Mouse (Mus musculus) embryonic facial prominence, embryonic 11.5 days (tissue): ENCODE results near the gene Gm12184. TPM values are rescaled to one million over a fixed set of nuclear protein-coding genes. Genes with fewer than 3 reads are reported as not detected.
A peak's percentile ranks its signal among the peaks of the same experiment; 100 is the strongest.

Experiments used
- ATAC-seq: fragments of 200-750 bp; cut with Nextera tagmentation; replicated peaks from 2 replicates; pipeline ENCODE4 v1.8.0; 2017; ENCODE audit warnings: low read depth; ENCODE audit not compliant: insufficient number of reproducible peaks, low FRiP score, low TSS enrichment
- DNase-seq: peaks from one replicate; pipeline ENCODE4 v3.0.0-alpha.2; 2015; ENCODE audit warnings: low spot score
- H3K27ac ChIP-seq: fragments of 300-500 bp; sonication (generic); replicated peaks from 2 replicates; pipeline ENCODE4 v1.5.1; 2014; ENCODE audit warnings: mild to moderate bottlenecking, low read depth, low read length, control low read depth
- H3K27me3 ChIP-seq: fragments of 300-500 bp; sonication (generic); 2 replicates; pipeline ENCODE4 v1.6.1; 2014; ENCODE audit warnings: mild to moderate bottlenecking, low read length, moderate library complexity, mixed read lengths; ENCODE audit not compliant: control insufficient read depth, insufficient read depth
- H3K36me3 ChIP-seq: fragments of 300-500 bp; sonication (generic); replicated peaks from 2 replicates; pipeline ENCODE4 v1.6.1; 2014; ENCODE audit warnings: low read depth, mild to moderate bottlenecking, low read length, moderate library complexity, mixed read lengths; ENCODE audit not compliant: control insufficient read depth, insufficient read depth
- H3K4me1 ChIP-seq: fragments of 300-500 bp; sonication (generic); 2 replicates; pipeline ENCODE4 v1.6.1; 2014; ENCODE audit warnings: low read length, mixed read lengths; ENCODE audit not compliant: control insufficient read depth, insufficient read depth
- H3K4me2 ChIP-seq: fragments of 300-500 bp; sonication (generic); 2 replicates; pipeline ENCODE4 v1.6.1; 2014; ENCODE audit warnings: low read depth, mild to moderate bottlenecking, control low read depth, low read length, moderate library complexity
- H3K4me3 ChIP-seq: fragments of 300-500 bp; sonication (generic); 2 replicates; pipeline ENCODE4 v1.5.1; 2014; ENCODE audit warnings: low read depth, low read length, control low read depth
- H3K9ac ChIP-seq: fragments of 300-500 bp; sonication (generic); replicated peaks from 2 replicates; pipeline ENCODE4 v1.6.1; 2014; ENCODE audit warnings: mild to moderate bottlenecking, control low read depth, low read length
- H3K9me3 ChIP-seq: fragments of 300-500 bp; sonication (generic); replicated peaks from 2 replicates; pipeline ENCODE4 v1.6.1; 2016; ENCODE audit warnings: mild to moderate bottlenecking, low read length, inconsistent platforms, mixed read lengths; ENCODE audit not compliant: control insufficient read depth
- WGBS: fragments of 180-500 bp; shearing (Covaris S2); extraction: QIAGEN DNeasy Blood & Tissue Kit; methylation state at CpG from one replicate; pipeline ENCODE4 v1.1.7; 2014; 5-methylcytosine and 5-hydroxymethylcytosine counted together
- polyA plus RNA-seq: library from polyadenylated mRNA; unstranded; fragments of >200 nt; fragmentation: Nextera tagmentation; extraction: Ambion mirVana; gene quantifications from 2 replicates; pipeline ENCODE4 v1.2.1, GENCODE M21; 2014

Gene Gm12184
- polyA plus RNA-seq, 1 experiment from 2014 or later = 14.0 TPM

GRCm38 (mm10) chr11:48799921-48800701 lies 26.3 kb downstream of the Gm12184 start, which contains the start of gene Rack1:
TSS of gene Rack1 (plus strand) at chr11:48800332.
- peaks cover 17% of the 10 kb centered on the region for H3K36me3 ChIP-seq
- DNase-seq = peak; percentile 95
- under 1% methylated on average over 47 of the region's 47 CpGs for WGBS
- H3K27me3 ChIP-seq = no peaks in the 10 kb centered on the region
- peak; percentile 79 for ATAC-seq
- no peaks in the 10 kb centered on the region for H3K9me3 ChIP-seq
- H3K4me2 ChIP-seq = peak within 1 kb of the TSS; percentile 85
- peak within 1 kb of the TSS; percentile 93 for H3K27ac ChIP-seq
- peak within 1 kb of the TSS; percentile 91 for H3K9ac ChIP-seq
- H3K4me3 ChIP-seq = peak within 1 kb of the TSS; percentile 86
- no peaks in the 10 kb centered on the region; the same call in 1 of the 2 replicates for H3K4me1 ChIP-seq

DNA sequence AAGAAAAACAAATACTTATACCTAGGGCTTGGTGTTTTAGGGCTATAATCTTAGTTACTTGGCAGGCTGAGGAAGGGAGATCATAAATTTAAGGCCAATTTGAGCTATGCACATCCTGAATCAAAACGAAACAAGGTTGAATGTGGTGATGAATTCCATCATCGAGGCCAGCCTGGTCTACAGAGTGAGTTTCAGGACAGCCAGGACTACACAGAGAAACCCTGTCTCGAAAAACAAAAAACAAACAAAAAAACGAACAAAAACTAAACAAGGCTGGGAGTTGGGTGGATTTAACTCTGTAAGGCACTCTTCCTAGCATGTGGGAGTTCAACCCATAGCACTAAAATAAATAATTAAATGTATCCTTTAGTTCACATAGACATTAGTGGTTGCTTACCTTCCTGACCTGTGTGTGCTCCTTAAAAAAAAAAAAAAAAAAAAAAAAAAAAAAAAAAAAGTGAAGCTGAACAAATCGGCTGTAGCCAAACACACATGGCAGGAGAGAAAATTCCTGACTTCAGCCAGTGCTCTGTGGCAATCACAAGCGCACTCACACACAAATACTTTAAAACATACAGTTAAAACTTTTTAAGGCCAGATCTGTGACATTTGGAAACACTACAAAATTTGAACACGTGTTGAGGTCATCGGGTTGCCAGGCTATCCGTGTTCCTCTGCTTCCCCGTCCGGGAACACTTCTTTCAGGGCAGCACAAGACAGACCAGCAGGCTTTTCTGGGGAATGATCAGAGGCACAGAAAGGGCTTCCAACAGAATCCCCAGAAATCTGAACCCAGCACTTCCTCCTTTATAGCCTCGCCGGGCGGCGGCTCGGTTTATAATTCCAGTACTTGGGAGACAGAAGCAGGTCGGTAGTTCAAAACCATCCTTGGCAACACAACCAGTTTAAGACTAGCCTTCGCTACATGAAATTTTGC lies 27.2 kb downstream of the Gm12184 start:
- 8% methylated on average over 18 of the region's 18 CpGs for WGBS
- peak overlapping the region; percentile 91 for H3K9ac ChIP-seq
- peak overlapping the region; percentile 85 for H3K4me2 ChIP-seq
- no peaks in the 10 kb centered on the region for H3K27me3 ChIP-seq
- peak overlapping the region; percentile 93 for H3K27ac ChIP-seq
- ATAC-seq (peak; percentile 27; the same call in 1 of the 2 replicates), DNase-seq (no peak)
- peak overlapping the region; percentile 86 for H3K4me3 ChIP-seq
- H3K4me1 ChIP-seq = no peaks in the 10 kb centered on the region; the same call in 1 of the 2 replicates
- H3K9me3 ChIP-seq = no peaks in the 10 kb centered on the region
- peaks cover 13% of the 10 kb centered on the region for H3K36me3 ChIP-seq

GRCm38 (mm10) chr11:48798308-48798707 lies 28.1 kb downstream of the Gm12184 start:
- Histone ChIP-seq H3K9me3 (no peaks in the 10 kb centered on the region), H3K4me3 (no peak overlapping the region), H3K4me1 (no peaks in the 10 kb centered on the region; the same call in 1 of the 2 replicates), H3K36me3 (peaks cover 6% of the 10 kb centered on the region; the same call in 1 of the 2 replicates), H3K27me3 (no peaks in the 10 kb centered on the region), H3K27ac (no peak overlapping the region), H3K4me2 (peak overlapping the region; percentile 85; the same call in 1 of the 2 replicates), H3K9ac (no peak overlapping the region)
- ATAC-seq (no peak), DNase-seq (no peak)
- whole genome bisulfite sequencing = 83% methylated on average over 7 of the region's 7 CpGs

DNA sequence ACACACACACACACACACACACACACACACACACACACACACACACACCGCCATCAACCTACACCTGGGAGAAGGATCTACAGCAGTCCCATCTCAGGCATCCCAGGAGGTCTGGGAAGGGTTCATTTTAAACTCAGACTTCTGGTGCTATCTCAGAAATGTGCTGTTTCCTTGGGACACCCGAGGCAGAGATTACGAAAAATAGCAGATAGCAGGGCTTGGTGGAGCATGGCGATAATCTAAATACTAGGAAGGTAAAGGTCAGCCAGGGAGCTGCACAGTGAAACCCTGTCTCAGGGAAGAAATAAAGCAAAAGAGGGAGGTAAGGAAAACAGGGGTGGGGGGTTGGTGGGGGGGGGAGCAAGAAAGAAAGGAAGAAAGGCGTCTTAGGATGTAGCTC lies 29.2 kb downstream of the Gm12184 start:
- no peak overlapping the region for H3K4me2 ChIP-seq
- 91% methylated on average over 5 of the region's 5 CpGs for WGBS
- no peak for DNase-seq

DNA sequence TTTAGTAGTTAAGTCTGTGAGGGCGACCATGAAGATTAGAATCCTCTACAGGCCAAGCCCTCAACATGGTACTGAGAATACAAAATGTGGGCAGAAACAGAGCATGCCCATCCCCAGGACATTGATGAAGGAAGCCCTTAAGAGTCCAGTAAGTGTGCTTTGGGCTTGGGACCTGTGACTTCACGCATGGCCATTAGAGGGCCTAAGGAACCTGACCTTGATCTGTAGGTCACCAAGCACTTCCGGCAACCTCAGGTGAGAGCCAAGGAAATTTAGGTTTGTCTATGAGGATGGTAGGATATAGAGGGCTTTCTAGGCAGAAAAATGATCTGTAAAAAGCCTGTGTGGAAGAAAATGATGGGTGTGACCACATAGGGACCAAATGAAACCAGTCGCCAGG lies 30.2 kb downstream of the Gm12184 start:
- 77% methylated on average over 4 of the region's 4 CpGs for WGBS
- Histone ChIP-seq H3K9ac (no peak overlapping the region), H3K36me3 (no peaks in the 10 kb centered on the region), H3K4me3 (no peak overlapping the region), H3K27ac (no peak overlapping the region), H3K4me2 (no peak overlapping the region), H3K9me3 (no peaks in the 10 kb centered on the region), H3K27me3 (no peaks in the 10 kb centered on the region), H3K4me1 (no peaks in the 10 kb centered on the region)
- ATAC-seq (no peak), DNase-seq (no peak)

More for the DNA sequence above, 29.2 kb downstream of the Gm12184 start:
- Histone ChIP-seq H3K27ac (no peak overlapping the region), H3K27me3 (no peaks in the 10 kb centered on the region), H3K36me3 (no peaks in the 10 kb centered on the region), H3K9ac (no peak overlapping the region), H3K4me1 (no peaks in the 10 kb centered on the region; the same call in 1 of the 2 replicates), H3K9me3 (no peaks in the 10 kb centered on the region), H3K4me3 (no peak overlapping the region)
- no peak for ATAC-seq

DNA sequence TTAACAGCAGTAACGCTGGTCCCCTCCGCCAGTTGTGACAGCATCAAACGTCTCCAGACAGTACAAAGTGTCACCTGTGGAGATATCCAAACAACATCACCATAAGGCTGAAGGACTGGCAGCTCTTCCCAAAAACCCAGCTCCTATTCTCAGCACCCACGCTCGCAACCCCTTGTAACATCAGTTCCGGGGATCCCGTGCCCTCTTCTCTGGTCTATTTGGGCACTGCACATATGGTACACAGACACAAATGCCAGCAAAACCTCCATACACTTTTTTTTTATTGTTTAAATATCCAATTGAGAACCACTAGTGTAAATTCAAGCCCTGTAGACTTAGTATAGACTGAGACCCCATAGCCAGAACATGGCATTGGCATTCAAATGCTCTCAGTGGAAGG lies 31.2 kb downstream of the Gm12184 start:
- no peak overlapping the region for H3K4me2 ChIP-seq
- no peak overlapping the region for H3K9ac ChIP-seq
- no peaks in the 10 kb centered on the region for H3K9me3 ChIP-seq
- ATAC-seq (no peak), DNase-seq (no peak)
- H3K36me3 ChIP-seq = no peaks in the 10 kb centered on the region
- no peaks in the 10 kb centered on the region for H3K4me1 ChIP-seq
- no peak overlapping the region for H3K4me3 ChIP-seq
- no peaks in the 10 kb centered on the region for H3K27me3 ChIP-seq
- H3K27ac ChIP-seq = no peak overlapping the region
- WGBS = 87% methylated on average over 7 of the region's 7 CpGs

DNA sequence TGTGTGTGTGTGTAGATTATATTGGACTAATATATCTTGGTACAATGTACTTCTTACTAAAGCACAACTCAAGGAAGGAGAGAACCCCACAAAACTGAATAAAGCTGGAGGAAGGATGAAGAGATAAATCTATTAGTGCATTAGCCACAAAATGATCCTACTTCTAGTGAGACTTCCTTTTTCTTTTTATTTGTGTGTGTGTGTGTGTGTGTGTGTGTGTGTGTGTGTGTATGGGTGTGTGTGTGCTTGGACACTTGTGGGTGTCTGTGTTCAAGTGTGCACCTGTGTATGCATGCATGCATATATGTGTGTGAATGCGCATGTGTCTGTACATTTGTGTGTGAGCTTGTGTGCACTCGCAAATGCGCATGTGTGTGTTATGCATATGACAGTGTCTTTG lies 33.3 kb downstream of the Gm12184 start:
- H3K9ac ChIP-seq = no peak overlapping the region
- no peaks in the 10 kb centered on the region for H3K27me3 ChIP-seq
- no peak overlapping the region for H3K27ac ChIP-seq
- no peak overlapping the region for H3K4me3 ChIP-seq
- 90% methylated on average over 3 of the region's 3 CpGs for WGBS
- H3K9me3 ChIP-seq = no peaks in the 10 kb centered on the region
- ATAC-seq (no peak), DNase-seq (no peak)
- no peaks in the 10 kb centered on the region for H3K36me3 ChIP-seq
- H3K4me1 ChIP-seq = no peaks in the 10 kb centered on the region
- H3K4me2 ChIP-seq = no peak overlapping the region
